Mouse (Mus musculus) kidney, embryonic 14.5 days (tissue): ENCODE results near the gene Smtn. TPM values are rescaled to one million over a fixed set of nuclear protein-coding genes. Genes with fewer than 3 reads are reported as not detected.
A peak's percentile ranks its signal among the peaks of the same experiment; 100 is the strongest.

Experiments
- ATAC-seq: fragments of 200-750 bp; cut with Nextera tagmentation; 2 replicates; pipeline ENCODE4 v1.8.0; 2017; ENCODE audit warnings: moderate number of reproducible peaks, mild to moderate bottlenecking, moderate TSS enrichment, moderate library complexity; ENCODE audit not compliant: low FRiP score, low TSS enrichment
- H3K27ac ChIP-seq: fragments of 300-500 bp; sonication (generic); 2 replicates; pipeline ENCODE4 v1.5.1; 2014; ENCODE audit warnings: low read depth, mild to moderate bottlenecking, low read length, moderate library complexity, mixed read lengths
- H3K27me3 ChIP-seq: fragments of 300-500 bp; sonication (generic); 2 replicates; pipeline ENCODE4 v1.6.1; 2014; ENCODE audit warnings: mild to moderate bottlenecking, low read length; ENCODE audit not compliant: control insufficient read depth, insufficient read depth
- H3K36me3 ChIP-seq: fragments of 300-500 bp; sonication (generic); 2 replicates; pipeline ENCODE4 v1.6.1; 2014; ENCODE audit warnings: low read length, mixed read lengths; ENCODE audit not compliant: control insufficient read depth, insufficient read depth
- H3K4me1 ChIP-seq: fragments of 300-500 bp; sonication (generic); 2 replicates; pipeline ENCODE4 v1.6.1; 2014; ENCODE audit warnings: low read length, mixed read lengths; ENCODE audit not compliant: control insufficient read depth, insufficient read depth
- H3K4me2 ChIP-seq: fragments of 300-500 bp; sonication (generic); replicated peaks from 2 replicates; pipeline ENCODE4 v1.6.1; 2014; ENCODE audit warnings: low read depth, mild to moderate bottlenecking, low read length
- H3K4me3 ChIP-seq: fragments of 300-500 bp; sonication (generic); 2 replicates; pipeline ENCODE4 v1.5.1; 2014; ENCODE audit warnings: mild to moderate bottlenecking, low read length
- H3K9ac ChIP-seq: fragments of 300-500 bp; sonication (generic); 2 replicates; pipeline ENCODE4 v1.6.1; 2014; ENCODE audit warnings: low read depth, mild to moderate bottlenecking, low read length, moderate library complexity
- H3K9me3 ChIP-seq: fragments of 300-500 bp; sonication (generic); 2 replicates; pipeline ENCODE4 v1.6.1; 2016; ENCODE audit warnings: low read length; ENCODE audit not compliant: control insufficient read depth
- WGBS: fragments of 180-500 bp; shearing (Covaris S2); extraction: QIAGEN DNeasy Blood & Tissue Kit; methylation state at CpG from one replicate; pipeline ENCODE4 v1.1.7; 2014; 5-methylcytosine and 5-hydroxymethylcytosine counted together
- polyA plus RNA-seq: library from polyadenylated mRNA; unstranded; fragments of >200 nt; fragmentation: Nextera tagmentation; extraction: Ambion mirVana; gene quantifications from 2 replicates; pipeline ENCODE4 v1.2.1, GENCODE M21; 2014

Smtn gene
- polyA plus RNA-seq, 1 experiment from 2014 or later, result 70.7 TPM

GRCm38 (mm10) chr11:3514529-3515054, 25.8 kb downstream of the Smtn start, which contains the start of gene Selenom:
Selenom (plus strand) TSS chr11:3514684.
- Histone ChIP-seq H3K4me1 (peaks cover 20% of the 10 kb centered on the region), H3K27me3 (0 out of 2 replicates have a peak, but pooled peaks cover 4% of the 10 kb centered on the region), H3K36me3 (peaks cover 5% of the 10 kb centered on the region; the same call in 1 of the 2 replicates), H3K4me2 (peak within 1 kb of the TSS; percentile 67), H3K27ac (no peak within 1 kb of the TSS), H3K9me3 (no peaks in the 10 kb centered on the region), H3K9ac (peak within 1 kb of the TSS; percentile 58), H3K4me3 (peak within 1 kb of the TSS; percentile 53)
- peak; percentile 86 for ATAC-seq
- WGBS, result under 1% methylated on average over 26 of the region's 26 CpGs

GRCm38 (mm10) chr11:3513291-3513690, 27.1 kb downstream of the Smtn start:
- Histone ChIP-seq H3K4me1 (peaks cover 20% of the 10 kb centered on the region), H3K9ac (no peak overlapping the region), H3K4me2 (no peak overlapping the region), H3K9me3 (no peaks in the 10 kb centered on the region), H3K27me3 (0 out of 2 replicates have a peak, but pooled peaks cover 4% of the 10 kb centered on the region), H3K4me3 (no peak overlapping the region), H3K36me3 (no peaks in the 10 kb centered on the region), H3K27ac (no peak overlapping the region)
- 91% methylated on average over 6 of the region's 6 CpGs for WGBS
- ATAC-seq, result no peak

GRCm38 (mm10) chr11:3510321-3510720, 30.1 kb downstream of the Smtn start:
- WGBS, result 85% methylated on average over 2 of the region's 2 CpGs
- H3K9ac ChIP-seq, result no peak overlapping the region
- H3K4me2 ChIP-seq, result no peak overlapping the region
- ATAC-seq, result no peak
- H3K27me3 ChIP-seq, result 0 out of 2 replicates have a peak, but pooled peaks cover under 1% of the 10 kb centered on the region
- no peaks in the 10 kb centered on the region for H3K9me3 ChIP-seq
- no peaks in the 10 kb centered on the region for H3K36me3 ChIP-seq
- H3K4me1 ChIP-seq, result peaks cover 5% of the 10 kb centered on the region
- no peak overlapping the region for H3K27ac ChIP-seq
- H3K4me3 ChIP-seq, result no peak overlapping the region

- H3K36me3 ChIP-seq, result no peaks in the 10 kb centered on the region
- no peak for ATAC-seq
- no peak overlapping the region for H3K4me2 ChIP-seq
- no peak overlapping the region for H3K9ac ChIP-seq
- H3K4me1 ChIP-seq, result peaks cover 5% of the 10 kb centered on the region; the same call in 1 of the 2 replicates
- 71% methylated on average over 8 of the region's 8 CpGs for WGBS
- no peaks in the 10 kb centered on the region for H3K9me3 ChIP-seq
- no peaks in the 10 kb centered on the region for H3K27me3 ChIP-seq
- no peak overlapping the region for H3K4me3 ChIP-seq
- H3K27ac ChIP-seq, result no peak overlapping the region
Measured at GRCm38 (mm10) chr11:3509181-3510085, 31.0 kb downstream of the Smtn start.

- Histone ChIP-seq H3K4me3 (no peak overlapping the region), H3K9me3 (no peaks in the 10 kb centered on the region), H3K9ac (no peak overlapping the region), H3K4me2 (no peak overlapping the region), H3K27ac (no peak overlapping the region), H3K27me3 (no peaks in the 10 kb centered on the region), H3K36me3 (no peaks in the 10 kb centered on the region), H3K4me1 (no peaks in the 10 kb centered on the region)
- WGBS, result 68% methylated on average over 7 of the region's 7 CpGs
- no peak for ATAC-seq
Measured at GRCm38 (mm10) chr11:3508226-3508625, 32.2 kb downstream of the Smtn start.

- H3K4me1 ChIP-seq, result no peaks in the 10 kb centered on the region
- H3K9ac ChIP-seq, result no peak overlapping the region
- 62% methylated on average over 11 of the region's 11 CpGs for WGBS
- H3K4me2 ChIP-seq, result 0 out of 2 replicates have a peak overlapping the region, but pooled peaks have one; percentile 1
- no peak for ATAC-seq
- H3K9me3 ChIP-seq, result no peaks in the 10 kb centered on the region
- H3K27me3 ChIP-seq, result no peaks in the 10 kb centered on the region
- no peak overlapping the region for H3K4me3 ChIP-seq
- H3K27ac ChIP-seq, result no peak overlapping the region
- no peaks in the 10 kb centered on the region for H3K36me3 ChIP-seq
Measured at GRCm38 (mm10) chr11:3503755-3504693, 36.4 kb downstream of the Smtn start.

- Histone ChIP-seq H3K9me3 (no peaks in the 10 kb centered on the region), H3K27me3 (no peaks in the 10 kb centered on the region), H3K9ac (no peak overlapping the region), H3K27ac (no peak overlapping the region), H3K4me2 (no peak overlapping the region), H3K4me1 (no peaks in the 10 kb centered on the region), H3K36me3 (no peaks in the 10 kb centered on the region), H3K4me3 (no peak overlapping the region)
- no peak for ATAC-seq
- WGBS, result 79% methylated on average over 18 of the region's 18 CpGs
Measured at GRCm38 (mm10) chr11:3502459-3503072, 37.8 kb downstream of the Smtn start.

GRCm38 (mm10) chr11:3502057-3502456, 38.4 kb downstream of the Smtn start:
- H3K9ac ChIP-seq, result no peak overlapping the region
- ATAC-seq, result no peak
- no peaks in the 10 kb centered on the region for H3K27me3 ChIP-seq
- WGBS, result 75% methylated on average over 17 of the region's 17 CpGs
- no peaks in the 10 kb centered on the region for H3K4me1 ChIP-seq
- H3K9me3 ChIP-seq, result no peaks in the 10 kb centered on the region
- H3K4me3 ChIP-seq, result no peak overlapping the region
- no peak overlapping the region for H3K4me2 ChIP-seq
- no peak overlapping the region for H3K27ac ChIP-seq
- no peaks in the 10 kb centered on the region for H3K36me3 ChIP-seq
